In the genomic region with DNA sequence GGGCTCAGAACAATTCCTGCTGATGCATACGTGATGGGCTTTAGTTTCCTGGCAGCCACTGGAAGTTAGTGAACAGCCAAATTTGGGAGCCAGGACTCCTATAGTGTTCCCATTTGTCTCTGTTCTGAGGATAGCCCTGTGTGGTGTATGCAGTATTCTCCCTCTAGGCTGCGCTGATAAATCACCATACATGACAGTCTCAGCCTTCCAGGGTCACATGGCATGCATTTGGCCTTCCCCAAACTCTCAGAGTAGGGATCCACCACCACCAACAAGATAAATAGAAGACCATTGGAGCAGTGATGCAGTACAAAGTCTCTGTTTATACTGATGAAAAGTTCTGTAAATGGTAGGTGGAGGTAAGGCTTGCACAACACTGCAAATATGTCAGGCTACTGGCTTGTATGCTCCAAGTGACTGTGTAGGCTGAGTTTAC, we compare ENCODE assay signal across 26 mouse cellular contexts.
A peak's percentile ranks its signal among the peaks of the same experiment; 100 is the strongest.
DNase-seq lines count a peak whose midpoint lies in the region; ATAC-seq and TF ChIP-seq lines count a peak whose summit lies in the region.
"Had no signal": no experiment of that assay in that cellular context is flagged by ENCODE, and none has a peak within 500 bp of the region (broad histone marks: within the 10 kb centered on the region; RNA-seq: fewer than 3 reads in every experiment).

No protein-coding gene starts in this region.

- H3K4me3 ChIP-seq in stomach, embryonic 15.5 days (replicated peaks) = no peak overlapping the region
- no peak overlapping the region for H3K4me3 ChIP-seq in stomach, postnatal 0 days (ENCODE audit: low read depth, low read length)
- no peak overlapping the region for H3K4me3 ChIP-seq in liver, embryonic 14.5 days (ENCODE audit: insufficient read depth in 1 of 2, low read depth in 2 of 2, low read length in 2 of 2)
- H3K4me3 ChIP-seq: embryonic facial prominence, embryonic 10.5 days; embryonic facial prominence, embryonic 15.5 days; forebrain, embryonic 12.5 days; layer of hippocampus, adult 2 months; limb, embryonic 13.5 days; midbrain, embryonic 15.5 days had no signal

- no peak for TF ChIP-seq CTCF in stomach, postnatal 0 days (IDR thresholded peaks at IDR 0.05; ENCODE audit: low read depth)
- TF ChIP-seq CTCF in liver, embryonic 14.5 days (IDR thresholded peaks at IDR 0.05; ENCODE audit: low read depth) = peak; percentile 36; the same call in 1 of the 2 replicates

- H3K36me3 ChIP-seq in stomach, embryonic 15.5 days = no peaks in the 10 kb centered on the region
- H3K36me3 ChIP-seq in stomach, postnatal 0 days (ENCODE audit: control insufficient read depth, insufficient read depth, low read length) = no peaks in the 10 kb centered on the region
- H3K36me3 ChIP-seq in liver, embryonic 14.5 days (replicated peaks; ENCODE audit: control insufficient read depth, insufficient read depth, low read depth) = no peaks in the 10 kb centered on the region
- H3K36me3 ChIP-seq: embryonic facial prominence, embryonic 10.5 days; embryonic facial prominence, embryonic 15.5 days; forebrain, embryonic 12.5 days; limb, embryonic 13.5 days; midbrain, embryonic 15.5 days had no signal

- 85% methylated on average over 2 of the region's 2 CpGs for WGBS in stomach, embryonic 15.5 days
- 79% methylated on average over 2 of the region's 2 CpGs for WGBS in stomach, postnatal 0 days
- 50% methylated on average over 2 of the region's 2 CpGs for WGBS in liver, embryonic 14.5 days (ENCODE audit: insufficient replicate concordance)

- H3K9me3 ChIP-seq in stomach, embryonic 15.5 days = no peaks in the 10 kb centered on the region
- no peaks in the 10 kb centered on the region for H3K9me3 ChIP-seq in stomach, postnatal 0 days (ENCODE audit: control insufficient read depth, low read length)
- no peaks in the 10 kb centered on the region for H3K9me3 ChIP-seq in liver, embryonic 14.5 days (ENCODE audit: control insufficient read depth, low read length)
- H3K9me3 ChIP-seq: embryonic facial prominence, embryonic 10.5 days; embryonic facial prominence, embryonic 15.5 days; forebrain, embryonic 12.5 days; limb, embryonic 13.5 days; midbrain, embryonic 15.5 days had no signal

- no peak overlapping the region for H3K9ac ChIP-seq in stomach, embryonic 15.5 days
- H3K9ac ChIP-seq in stomach, postnatal 0 days (ENCODE audit: low read length) = no peak overlapping the region
- no peak overlapping the region for H3K9ac ChIP-seq in liver, embryonic 14.5 days (replicated peaks)
- H3K9ac ChIP-seq: embryonic facial prominence, embryonic 15.5 days; forebrain, embryonic 12.5 days; forebrain, postnatal 0 days; hindbrain, embryonic 14.5 days; limb, embryonic 13.5 days; lung, embryonic 14.5 days; midbrain, embryonic 15.5 days had no signal

- H3K27me3 ChIP-seq in stomach, embryonic 15.5 days (replicated peaks) = no peaks in the 10 kb centered on the region
- no peaks in the 10 kb centered on the region for H3K27me3 ChIP-seq in stomach, postnatal 0 days (ENCODE audit: control insufficient read depth, insufficient read depth, low read length)
- H3K27me3 ChIP-seq in liver, embryonic 14.5 days (ENCODE audit: control insufficient read depth, insufficient read depth, low read length) = no peaks in the 10 kb centered on the region
- H3K27me3 ChIP-seq: embryonic facial prominence, embryonic 15.5 days; forebrain, embryonic 12.5 days; limb, embryonic 13.5 days; midbrain, embryonic 15.5 days had no signal

- peak; percentile 2 for DNase-seq in embryo, embryonic 10 days (ENCODE audit: low spot score)
- no peak for DNase-seq in embryo, embryonic 9.5 days (ENCODE audit: extremely low spot score)
- no peak for DNase-seq in stomach, postnatal 0 days (ENCODE audit: low spot score)
- peak; percentile 26 to 43 (median 28) for DNase-seq in liver, embryonic 14.5 days (ENCODE audit: low read depth in 3 of 3, low spot score in 3 of 3)
- DNase-seq in adrenal gland, postnatal 10 days = no peak
- DNase-seq in thymus, postnatal 36 days = no peak
- DNase-seq in adrenal gland, postnatal 36 days = no peak
- DNase-seq: cerebellum, adult 8-10 months; forebrain, postnatal 0 days; gastrocnemius, postnatal 10 days; heart, postnatal 4 days; kidney, adult 18-20 months; kidney, postnatal 36 days; lung, embryonic 14.5 days; lung, postnatal 14 days; right cerebral cortex, postnatal 25 days; thymus, adult 2 months had no signal

- H3K4me2 ChIP-seq in stomach, embryonic 15.5 days = no peak overlapping the region
- H3K4me2 ChIP-seq in stomach, postnatal 0 days (replicated peaks; ENCODE audit: low read depth) = no peak overlapping the region
- no peak overlapping the region for H3K4me2 ChIP-seq in liver, embryonic 14.5 days (ENCODE audit: low read depth)
- H3K4me2 ChIP-seq: embryonic facial prominence, embryonic 15.5 days; forebrain, embryonic 12.5 days; heart, embryonic 11.5 days; hindbrain, embryonic 14.5 days; limb, embryonic 13.5 days; lung, embryonic 14.5 days; midbrain, embryonic 15.5 days had no signal

- no peaks in the 10 kb centered on the region for H3K4me1 ChIP-seq in stomach, embryonic 15.5 days
- no peaks in the 10 kb centered on the region for H3K4me1 ChIP-seq in stomach, postnatal 0 days (replicated peaks; ENCODE audit: control insufficient read depth, insufficient read depth)
- no peaks in the 10 kb centered on the region; a peak in 1 of 4 replicates for H3K4me1 ChIP-seq in liver, embryonic 14.5 days (replicated peaks; ENCODE audit: control insufficient read depth in 2 of 2, insufficient read depth in 2 of 2, low read length in 1 of 2)
- H3K4me1 ChIP-seq: embryonic facial prominence, embryonic 10.5 days; embryonic facial prominence, embryonic 15.5 days; forebrain, embryonic 12.5 days; limb, embryonic 13.5 days; midbrain, embryonic 15.5 days had no signal

- no peak for TF ChIP-seq EP300 in stomach, postnatal 0 days (optimal IDR thresholded peaks at IDR 0.05)
- no peak for TF ChIP-seq EP300 in liver, embryonic 14.5 days (IDR thresholded peaks at IDR 0.05; ENCODE audit: low read depth)

- no peak overlapping the region for H3K27ac ChIP-seq in stomach, embryonic 15.5 days
- no peak overlapping the region for H3K27ac ChIP-seq in stomach, postnatal 0 days (replicated peaks)
- H3K27ac ChIP-seq in liver, embryonic 14.5 days = no peak overlapping the region
- H3K27ac ChIP-seq: embryonic facial prominence, embryonic 10.5 days; embryonic facial prominence, embryonic 15.5 days; forebrain, embryonic 12.5 days; hindbrain, embryonic 14.5 days; layer of hippocampus, adult 2 months; limb, embryonic 13.5 days; midbrain, embryonic 15.5 days had no signal

- peak; percentile 50; the same call in 1 of the 2 replicates for ATAC-seq in stomach, embryonic 15.5 days (ENCODE audit: insufficient read depth, low FRiP score, low read depth)
- no peak for ATAC-seq in stomach, postnatal 0 days (ENCODE audit: low FRiP score, low TSS enrichment)
- peak; percentile 89 for ATAC-seq in liver, embryonic 14.5 days (ENCODE audit: insufficient read depth)
- ATAC-seq: forebrain, postnatal 0 days; midbrain, embryonic 15.5 days had no signal

Comparison
In these comparisons a context has a peak if more than half of its experiments do, and no peak if none do; other contexts are left out.
1. DNase-seq: peak in embryo, embryonic 10 days (single experiment) and liver, embryonic 14.5 days (3 of 3); none in embryo, embryonic 9.5 days (single experiment), stomach, postnatal 0 days (single experiment), adrenal gland, postnatal 10 days (single experiment), thymus, postnatal 36 days (0 of 2) and adrenal gland, postnatal 36 days (0 of 2).